Mouse (Mus musculus): ENCODE data around the gene Rdm1.
A peak's percentile ranks its signal among the peaks of the same experiment; 100 is the strongest.
"Not testable (repeated sequence)": the region's sequence is repeated elsewhere in the genome, so short reads cannot be mapped to it uniquely, and the experiment has no call there.

Gene Rdm1

DNA sequence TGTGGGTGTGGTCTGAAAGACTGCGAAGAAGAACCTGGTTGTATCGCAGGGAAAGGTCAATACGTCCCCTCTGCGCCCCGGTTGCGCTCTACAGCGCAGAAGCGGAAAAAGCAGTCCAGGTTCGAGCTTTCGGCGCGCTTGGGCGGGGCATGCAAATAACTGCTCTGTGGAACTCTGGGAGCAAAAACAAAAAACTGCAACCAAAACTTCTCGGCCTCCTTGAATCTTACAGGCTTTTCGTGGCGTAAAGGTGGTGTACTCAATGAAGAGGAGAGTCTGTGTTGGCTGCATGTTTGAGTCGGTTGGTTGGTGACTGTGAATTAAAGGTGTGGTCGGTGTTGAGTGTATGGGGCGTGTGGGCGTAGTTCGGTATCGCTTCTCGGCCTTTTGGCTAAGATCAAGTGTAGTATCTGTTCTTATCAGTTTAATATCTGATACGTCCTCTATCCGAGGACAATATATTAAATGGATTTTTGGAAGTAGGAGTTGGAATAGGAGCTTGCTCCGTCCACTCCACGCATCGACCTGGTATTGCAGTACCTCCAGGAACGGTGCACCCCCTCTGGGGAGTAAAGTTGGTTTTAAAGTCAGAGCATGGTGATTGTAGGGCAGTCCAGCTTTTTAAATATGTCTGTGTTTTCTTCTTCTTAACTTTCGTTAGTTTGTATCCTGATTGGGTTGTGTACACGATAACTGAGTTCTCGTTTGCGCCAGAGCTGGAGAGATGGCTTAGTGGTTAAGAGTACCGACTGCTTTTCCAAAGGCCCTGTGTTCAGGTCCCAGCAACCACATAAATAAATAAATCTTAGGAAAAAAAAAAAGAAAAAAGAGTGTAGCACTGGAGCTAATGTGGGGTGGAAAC lies at the start of gene Rdm1:
Gene Rdm1 (plus strand): TSS at position 201 of the 862 bp plus-strand sequence.
- DNase-seq (ENCODE audit: low read depth): peak; percentile 99

DNA sequence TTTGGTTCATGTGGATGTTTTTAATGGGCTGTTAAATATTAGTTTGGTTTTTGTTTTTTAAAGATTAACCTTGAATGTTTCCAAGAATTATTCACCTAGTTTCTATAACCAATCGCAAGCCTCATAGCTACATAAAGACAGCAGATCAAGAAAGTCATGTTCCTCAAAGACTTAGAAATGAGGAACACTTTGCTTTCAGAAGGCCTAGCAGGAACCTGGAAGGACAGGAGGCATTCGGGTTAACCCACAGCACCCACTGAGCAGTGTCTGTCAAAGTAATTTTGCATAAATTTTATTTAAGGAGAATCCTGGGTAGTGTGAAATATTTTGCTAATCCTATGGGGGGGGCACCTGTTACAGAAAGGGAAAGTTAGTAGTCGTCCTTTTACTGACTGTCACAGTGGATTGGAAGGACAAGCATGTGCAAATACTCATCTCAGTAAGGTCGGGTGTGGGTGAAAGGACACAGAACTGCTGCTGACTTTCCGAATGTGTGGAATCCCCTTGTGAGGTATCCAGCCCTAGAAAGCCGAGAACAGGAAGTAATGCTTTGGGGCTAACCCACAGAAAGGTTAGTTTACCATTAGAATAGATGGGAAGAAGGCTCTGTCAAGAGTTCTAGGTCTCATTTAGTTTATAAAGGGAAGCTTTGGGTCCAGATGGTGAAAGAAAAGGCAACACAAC lies 45.8 kb upstream of the Rdm1 start:
- DNase-seq (ENCODE audit: low read depth): no peak

DNA sequence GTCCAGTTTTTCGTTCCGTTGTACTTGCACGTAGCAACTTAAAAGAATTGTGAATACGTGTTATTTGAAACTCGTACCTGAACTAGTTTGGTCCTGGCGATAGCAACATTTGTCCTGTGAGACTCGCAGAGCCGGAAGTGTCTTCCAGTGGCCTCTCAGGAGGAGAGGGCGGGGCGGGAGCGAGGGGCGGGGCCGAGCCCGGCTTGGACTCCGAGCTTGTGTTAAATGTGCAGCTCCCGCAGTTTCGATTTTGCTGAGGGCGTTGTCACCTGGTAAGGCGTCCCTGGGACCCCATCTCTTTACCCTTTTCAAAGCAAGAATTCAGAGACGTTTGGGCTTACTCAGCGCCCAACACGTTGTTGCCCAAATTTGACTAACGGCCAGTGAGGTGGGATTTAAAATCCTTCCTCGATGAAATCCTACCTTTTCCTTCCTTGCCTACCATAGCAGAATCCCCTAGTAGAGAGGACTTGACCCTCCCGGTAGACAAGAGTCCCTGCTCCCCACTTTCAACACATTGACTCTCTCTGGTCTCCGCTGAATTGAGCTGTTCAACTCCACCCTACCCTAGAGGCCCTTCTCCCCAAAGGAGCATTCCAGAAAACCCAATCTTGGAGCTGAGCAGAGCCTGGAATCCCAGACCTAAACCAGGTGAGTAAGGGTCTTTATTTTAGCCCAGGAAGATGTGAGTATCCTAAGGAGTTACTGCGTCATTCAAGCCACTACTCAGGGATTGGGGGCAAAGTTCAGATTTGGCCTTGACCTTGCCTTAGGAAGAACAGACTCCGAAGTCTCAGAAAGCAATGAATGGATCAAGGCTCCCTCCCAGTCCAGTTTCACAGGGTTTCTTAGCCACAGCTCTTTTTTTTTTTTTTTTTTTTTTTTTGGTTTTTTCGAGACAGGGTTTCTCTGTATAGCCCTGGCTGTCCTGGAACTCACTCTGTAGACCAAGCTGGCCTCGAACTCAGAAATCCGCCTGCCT lies 44.6 kb upstream of the Rdm1 start, which contains the start of gene Tmem106a:
Gene Tmem106a (plus strand): TSS at position 189 of the 982 bp plus-strand sequence.
- peak; percentile 84 for DNase-seq (ENCODE audit: low read depth)

DNA sequence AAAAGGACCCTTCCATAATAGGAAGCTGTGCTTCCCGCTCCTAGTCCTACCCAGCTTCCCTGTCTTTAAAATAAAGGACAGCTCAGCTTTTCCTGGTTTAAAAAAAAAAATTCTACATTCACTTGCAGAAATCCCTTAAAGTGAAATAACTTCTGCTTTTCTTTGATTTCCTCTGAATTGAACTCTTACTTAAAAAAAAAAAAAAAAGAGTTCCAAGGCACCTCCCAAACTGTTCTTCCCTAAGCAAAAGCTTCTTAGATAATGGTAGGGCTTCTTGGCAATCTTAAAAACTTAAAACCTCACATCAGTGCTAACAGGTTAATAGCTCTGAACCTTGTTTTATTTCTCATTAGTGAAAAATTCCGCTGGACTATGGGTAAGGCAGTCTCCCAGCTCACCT lies 43.8 kb upstream of the Rdm1 start:
- DNase-seq (ENCODE audit: low read depth): no peak

DNA sequence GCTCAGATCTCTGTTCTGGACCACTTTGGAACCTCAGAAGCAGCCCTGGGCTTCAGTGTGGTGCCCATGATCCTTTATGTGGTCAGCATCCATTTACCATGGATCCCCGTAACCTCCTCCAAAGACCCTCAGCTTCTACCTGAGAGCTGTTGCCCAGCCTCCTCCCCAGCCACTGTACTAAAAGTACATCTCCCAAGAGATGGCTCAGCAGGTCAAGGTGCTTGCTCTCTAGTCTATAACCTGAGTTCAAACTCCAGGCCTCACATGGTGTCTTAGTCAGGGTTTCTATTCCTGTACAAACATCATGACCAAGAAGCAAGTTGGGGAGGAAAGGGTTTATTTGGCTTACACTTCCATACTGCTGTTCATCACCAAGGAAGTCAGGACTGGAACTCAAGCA lies 42.0 kb upstream of the Rdm1 start:
- not testable (repeated sequence) for DNase-seq (ENCODE audit: low read depth)

DNA sequence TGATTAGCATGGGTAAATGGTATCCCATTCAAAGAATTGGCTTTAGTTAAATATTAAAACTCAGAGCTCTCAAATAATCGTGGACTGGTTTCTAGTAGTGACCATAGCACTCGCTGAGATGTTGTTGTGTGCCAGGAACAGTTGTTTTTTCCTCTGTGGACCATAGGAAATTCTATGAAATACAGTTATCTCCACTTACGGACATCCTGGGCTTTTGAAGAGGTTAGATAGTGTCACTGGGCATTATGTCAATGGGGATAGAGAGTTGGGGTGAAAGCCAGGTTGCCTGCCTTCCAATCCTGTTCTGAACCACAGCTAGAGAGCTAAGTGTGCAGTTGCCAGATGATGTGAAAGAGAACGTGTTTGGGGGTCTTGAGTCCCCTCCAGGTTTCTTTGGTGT lies 41.2 kb upstream of the Rdm1 start:
- no peak for DNase-seq (ENCODE audit: low read depth)

DNA sequence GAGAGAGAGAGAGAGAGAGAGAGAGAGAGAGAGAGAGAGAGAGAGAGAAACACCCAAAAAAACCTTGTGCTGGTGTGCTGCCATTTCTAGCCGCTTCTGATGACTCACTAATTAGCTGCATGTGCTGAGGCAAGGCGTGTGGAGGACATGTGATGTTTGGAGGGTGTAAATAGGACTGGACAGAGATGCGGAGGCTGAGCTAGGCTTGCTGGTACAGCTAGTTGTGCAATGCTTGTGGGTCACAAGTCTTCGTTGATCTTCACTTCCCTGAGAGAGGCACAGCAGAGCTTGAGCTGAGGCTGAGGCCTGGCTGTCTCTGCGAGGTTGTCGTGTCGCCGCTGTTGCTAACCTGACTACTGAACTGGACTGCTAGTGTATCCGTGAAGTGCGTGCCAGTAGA lies 39.3 kb upstream of the Rdm1 start:
- DNase-seq (ENCODE audit: low read depth): peak; percentile 63

DNA sequence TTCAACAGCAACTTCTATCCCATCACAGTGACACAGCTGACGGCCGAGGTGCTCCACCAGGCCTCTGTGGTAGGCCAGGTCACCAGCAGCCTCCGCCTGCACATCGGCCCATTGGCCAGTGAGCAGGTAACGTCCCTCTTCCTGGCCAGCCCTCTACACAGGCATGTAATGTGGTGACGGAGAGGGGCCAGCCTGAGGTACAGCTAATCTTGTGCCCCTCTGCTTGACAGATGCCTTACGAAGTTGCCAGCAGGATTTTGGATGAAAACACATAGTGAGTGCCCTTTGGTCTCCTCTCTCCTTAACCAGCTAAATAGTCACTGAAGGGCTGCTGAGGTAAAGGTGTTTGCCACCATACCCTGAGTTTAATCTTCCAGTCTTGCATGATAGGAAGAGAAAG lies 38.1 kb upstream of the Rdm1 start:
- DNase-seq (ENCODE audit: low read depth): no peak

DNA sequence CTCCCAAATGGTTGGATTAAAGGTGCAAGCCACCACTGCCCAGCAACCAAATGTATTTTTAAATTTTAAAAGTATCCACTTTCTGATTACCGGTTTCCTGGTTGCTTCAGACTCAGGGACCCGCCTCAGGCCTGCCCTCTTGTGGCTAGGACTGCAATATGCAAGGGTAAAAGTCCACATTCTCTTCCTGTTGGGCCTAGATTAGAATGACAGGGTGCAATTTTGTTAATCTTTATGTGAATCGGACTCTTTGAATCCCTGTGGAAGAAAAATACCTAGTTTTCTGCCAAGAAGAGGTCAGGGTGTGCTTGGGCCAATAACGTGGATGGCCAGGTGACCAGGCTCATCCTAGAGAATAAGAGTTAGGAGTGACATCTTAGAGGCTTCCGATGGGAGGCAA lies 37.6 kb upstream of the Rdm1 start:
- DNase-seq (ENCODE audit: low read depth): peak; percentile 81

DNA sequence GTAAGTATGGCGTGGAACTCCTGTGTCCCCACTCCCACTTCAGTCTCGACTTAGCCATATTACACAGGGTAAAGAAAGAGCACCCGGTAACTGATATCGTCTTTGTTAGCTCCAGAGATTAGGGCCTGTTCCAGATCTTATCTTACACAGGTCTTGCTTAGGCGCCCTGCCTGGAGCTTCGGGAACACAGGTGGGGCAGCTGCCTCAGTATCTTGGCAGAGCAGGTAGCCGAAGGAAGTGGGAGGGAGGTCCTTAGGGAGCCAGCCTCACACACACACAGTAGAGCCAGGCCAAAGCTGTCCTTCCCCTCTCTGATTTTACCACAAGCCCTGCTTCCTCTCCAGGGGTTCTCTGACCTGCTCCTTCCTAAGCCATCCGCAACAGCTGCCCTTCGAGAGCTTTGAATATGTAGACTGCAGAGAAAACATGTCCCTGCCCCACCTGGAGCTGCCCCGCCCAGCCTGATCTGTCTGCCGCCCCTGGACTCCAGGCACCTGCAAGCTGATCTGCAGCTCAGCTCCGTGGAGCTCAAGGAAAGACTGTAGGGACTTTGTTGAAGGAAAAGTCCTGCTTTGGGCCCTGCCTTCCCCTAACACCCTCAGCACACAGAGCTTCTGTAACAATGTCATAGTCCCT lies 36.9 kb upstream of the Rdm1 start:
- DNase-seq (ENCODE audit: low read depth): no peak

DNA sequence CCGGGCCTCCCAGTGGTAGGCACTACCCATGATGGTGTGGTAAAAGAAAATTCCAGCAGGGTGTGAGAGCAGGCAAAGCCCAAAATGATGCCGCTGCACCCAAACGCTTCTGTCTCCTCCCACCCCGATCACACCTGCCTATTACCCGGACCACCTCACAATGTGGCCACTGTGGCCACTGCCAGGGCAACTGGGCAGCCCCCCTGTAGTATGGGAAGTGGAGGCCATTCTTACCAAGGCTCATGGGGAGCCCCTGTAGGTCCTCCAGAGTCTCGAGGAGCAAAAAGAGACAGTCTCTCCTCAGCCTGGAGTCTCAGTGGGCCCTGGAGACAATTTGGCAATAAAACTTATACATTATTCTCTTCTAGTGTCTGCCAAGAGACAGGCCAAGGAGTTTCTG lies 27.8 kb upstream of the Rdm1 start, which contains the start of gene Gm11634:
Gene Gm11634 (minus strand): TSS at position 101 of the 400 bp plus-strand sequence.
- DNase-seq (ENCODE audit: low read depth): no peak

DNA sequence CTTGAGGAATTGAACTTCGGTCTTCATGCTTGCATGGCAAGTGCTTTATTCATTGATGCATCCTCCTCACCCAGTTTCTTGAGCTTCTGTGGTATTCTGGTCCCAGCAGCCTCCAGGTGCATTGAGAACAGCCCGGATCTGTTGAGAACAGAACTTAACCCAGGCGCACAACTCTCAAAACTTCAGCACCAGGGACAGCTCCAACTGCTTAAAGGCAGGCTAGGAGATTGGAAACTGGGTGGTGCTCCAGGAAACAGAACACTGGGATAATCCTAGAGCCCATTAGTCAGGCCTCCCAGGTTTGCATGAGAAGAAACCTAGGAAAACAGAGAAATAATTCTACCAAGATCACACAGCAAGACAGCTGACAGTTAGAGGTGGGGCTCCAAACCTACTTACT lies 24.5 kb upstream of the Rdm1 start:
- DNase-seq (ENCODE audit: low read depth): peak; percentile 77

DNA sequence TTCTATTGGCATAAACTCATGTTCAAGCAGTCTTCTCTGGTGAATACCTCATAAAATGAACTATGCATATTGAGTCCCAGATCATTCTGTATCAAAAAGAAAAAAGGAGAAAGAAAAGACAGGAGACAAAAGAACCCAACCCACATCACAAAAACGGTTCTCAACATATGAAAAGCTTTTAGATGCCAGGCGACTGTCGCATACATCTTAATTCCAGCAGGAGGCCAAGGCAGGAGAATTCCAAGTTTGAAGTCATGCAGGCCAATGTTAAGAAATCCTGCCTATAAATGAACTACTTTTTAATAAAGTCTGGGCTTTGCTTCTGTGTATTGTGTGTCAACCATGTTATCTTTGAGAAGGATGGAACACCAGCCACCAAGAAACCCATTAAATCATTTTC lies 22.9 kb upstream of the Rdm1 start:
- DNase-seq (ENCODE audit: low read depth): no peak

DNA sequence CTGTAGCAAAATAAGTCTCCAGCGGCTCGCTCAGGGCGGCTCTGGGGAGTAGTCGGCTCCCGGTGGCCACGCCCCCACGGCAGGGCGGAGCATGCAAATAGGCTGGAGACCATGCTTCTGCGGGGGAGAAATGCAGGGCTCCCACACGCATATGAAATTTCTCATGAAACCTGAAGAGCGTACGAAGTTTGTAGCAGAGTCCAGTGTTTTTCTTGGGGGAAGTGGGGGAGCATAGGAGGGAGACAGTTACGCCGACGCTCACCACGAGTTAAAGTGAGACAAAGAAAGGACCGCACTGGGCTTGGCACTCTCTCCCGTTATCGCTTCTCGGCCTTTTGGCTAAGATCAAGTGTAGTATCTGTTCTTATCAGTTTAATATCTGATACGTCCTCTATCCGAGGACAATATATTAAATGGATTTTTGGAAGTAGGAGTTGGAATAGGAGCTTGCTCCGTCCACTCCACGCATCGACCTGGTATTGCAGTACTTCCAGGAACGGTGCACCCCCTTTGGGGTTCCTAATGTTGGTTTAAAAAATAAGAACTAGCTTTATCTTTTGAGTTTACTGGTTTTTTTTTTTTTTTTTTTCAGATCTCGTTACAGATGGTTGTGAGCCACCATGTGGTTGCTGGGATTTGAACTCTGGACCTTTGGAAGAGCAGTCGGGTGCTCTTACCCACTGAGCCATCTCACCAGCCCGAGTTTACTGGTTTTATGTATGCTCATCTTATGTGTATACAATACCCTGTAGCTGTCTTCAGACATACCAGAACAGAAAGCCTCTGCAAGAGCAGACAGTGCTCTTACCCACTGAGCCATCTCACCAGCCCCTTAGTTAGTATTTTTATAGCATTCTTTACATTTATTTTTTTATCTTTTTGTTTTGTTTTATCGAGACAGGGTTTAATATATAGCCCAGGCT lies 22.2 kb upstream of the Rdm1 start:
- peak; percentile 93 for DNase-seq (ENCODE audit: low read depth)

DNA sequence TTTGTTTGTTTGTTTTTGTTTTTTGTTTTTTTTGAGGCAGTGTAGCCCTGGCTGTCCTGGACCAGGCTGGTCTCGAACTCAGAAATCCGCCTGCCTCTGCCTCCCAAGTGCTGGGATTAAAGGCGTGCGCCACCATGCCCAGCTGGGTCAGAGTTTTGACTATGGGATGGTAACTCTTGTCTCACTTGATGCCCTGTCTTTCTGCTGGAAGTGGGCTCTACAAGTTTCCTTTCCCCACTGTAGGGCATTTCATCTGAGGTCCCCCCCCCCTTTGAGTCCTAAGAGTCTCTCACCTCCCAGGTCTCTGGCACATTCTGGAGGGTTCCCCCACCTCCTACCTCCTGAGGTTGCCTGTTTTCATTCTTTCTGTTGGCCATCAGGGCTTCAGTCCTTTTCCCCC lies 19.9 kb upstream of the Rdm1 start:
- not testable (repeated sequence) for DNase-seq (ENCODE audit: low read depth)

DNA sequence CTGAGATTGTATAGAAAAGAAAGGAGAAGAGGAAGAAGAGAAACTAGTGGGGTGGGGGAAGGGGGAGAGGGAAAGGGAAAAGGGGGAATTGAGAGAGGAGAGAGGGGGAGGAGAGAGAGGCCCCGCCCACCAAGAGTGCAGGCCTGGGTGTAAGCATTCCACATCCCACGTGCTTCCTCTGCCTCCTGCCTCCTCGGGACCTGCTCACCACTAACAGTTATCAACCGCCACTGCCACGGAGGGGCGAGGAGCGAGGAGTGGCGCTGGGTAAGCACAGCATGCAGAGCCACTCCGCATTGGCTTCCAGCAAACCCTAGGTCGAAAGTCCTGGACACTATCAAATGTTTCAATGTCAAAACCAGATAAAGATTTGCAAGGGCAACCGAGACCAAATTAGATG lies 16.6 kb upstream of the Rdm1 start:
- DNase-seq (ENCODE audit: low read depth): no peak

DNA sequence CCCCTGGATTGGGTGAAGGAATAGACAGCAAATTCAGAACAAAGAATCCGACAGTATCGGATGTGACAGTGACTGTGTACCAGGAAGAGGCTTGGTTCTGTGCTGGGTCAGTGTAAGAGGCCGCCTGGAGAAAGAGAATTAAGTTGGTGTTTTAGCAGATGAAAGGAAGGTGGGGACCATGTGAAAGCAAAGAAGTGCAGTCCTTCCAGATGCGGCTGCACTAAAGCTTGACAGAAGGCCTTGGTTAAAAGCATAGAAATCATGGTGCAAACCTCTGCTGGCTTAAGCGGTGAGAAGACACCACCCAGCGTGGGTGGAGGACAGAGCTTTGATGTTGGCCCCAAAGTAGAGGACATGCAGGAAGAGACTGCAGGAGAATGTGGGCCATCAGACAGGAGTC lies 13.4 kb upstream of the Rdm1 start:
- no peak for DNase-seq (ENCODE audit: low read depth)

DNA sequence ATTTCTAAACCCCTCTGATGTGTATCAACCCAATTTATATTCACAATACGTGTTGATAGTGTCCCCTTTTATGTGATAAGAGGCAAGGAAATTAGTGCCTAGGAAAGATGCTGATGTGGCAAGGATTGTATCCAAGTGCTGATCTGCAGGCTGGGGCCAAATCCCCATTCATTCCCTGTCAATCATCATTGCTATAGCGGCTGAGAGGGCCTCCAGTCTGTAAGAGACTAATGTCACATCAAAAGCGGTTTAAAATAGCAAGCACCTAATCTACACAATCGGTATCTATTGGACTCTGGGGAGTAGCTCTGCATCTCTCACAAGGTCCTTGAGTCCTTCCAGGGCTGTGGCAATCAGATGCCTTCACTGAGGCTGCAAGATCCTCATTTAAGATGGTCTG lies 12.9 kb upstream of the Rdm1 start:
- no peak for DNase-seq (ENCODE audit: low read depth)

DNA sequence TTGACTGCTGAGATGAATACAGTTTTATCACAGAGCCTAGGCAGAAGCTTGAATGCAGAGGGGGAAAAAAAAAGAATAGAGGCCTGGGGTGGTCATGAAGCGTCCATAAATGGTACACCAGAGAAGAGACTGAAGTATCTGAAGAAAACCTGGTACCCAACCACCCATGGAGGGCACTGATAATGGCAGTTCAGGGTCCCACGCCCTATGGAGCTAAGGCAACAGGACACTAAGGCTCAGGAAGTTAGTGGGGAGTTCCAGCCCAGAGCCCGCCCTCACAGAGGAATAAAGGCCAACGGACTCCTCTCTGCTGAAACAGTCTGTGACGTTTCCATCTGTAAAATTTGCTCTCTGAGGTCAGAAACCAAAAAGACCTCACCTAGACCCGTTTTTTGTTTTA lies 11.6 kb upstream of the Rdm1 start:
- no peak for DNase-seq (ENCODE audit: low read depth)

DNA sequence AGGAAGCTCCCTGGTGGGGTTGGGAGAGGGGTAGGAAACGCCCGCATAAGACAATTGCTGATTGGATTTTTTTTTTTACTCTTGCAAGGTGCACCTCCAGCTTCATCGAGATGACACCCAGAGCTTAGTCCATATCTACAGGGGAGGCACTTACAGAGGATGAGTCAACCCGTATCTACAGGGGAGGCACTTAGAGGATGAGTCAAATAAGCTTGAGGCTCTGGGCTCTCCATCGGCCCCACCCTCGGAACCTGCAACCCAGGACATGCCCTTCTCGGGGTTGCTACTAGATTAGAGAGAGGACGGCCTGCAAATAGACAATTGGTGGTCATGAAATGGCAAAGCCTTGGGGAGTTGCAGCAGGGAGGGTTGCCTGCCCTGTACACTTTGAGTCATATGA lies 10.9 kb upstream of the Rdm1 start:
- DNase-seq (ENCODE audit: low read depth): no peak

All from 416B (cell line).